Mouse (Mus musculus): ENCODE measurements around the gene Nrip2.

DNA sequence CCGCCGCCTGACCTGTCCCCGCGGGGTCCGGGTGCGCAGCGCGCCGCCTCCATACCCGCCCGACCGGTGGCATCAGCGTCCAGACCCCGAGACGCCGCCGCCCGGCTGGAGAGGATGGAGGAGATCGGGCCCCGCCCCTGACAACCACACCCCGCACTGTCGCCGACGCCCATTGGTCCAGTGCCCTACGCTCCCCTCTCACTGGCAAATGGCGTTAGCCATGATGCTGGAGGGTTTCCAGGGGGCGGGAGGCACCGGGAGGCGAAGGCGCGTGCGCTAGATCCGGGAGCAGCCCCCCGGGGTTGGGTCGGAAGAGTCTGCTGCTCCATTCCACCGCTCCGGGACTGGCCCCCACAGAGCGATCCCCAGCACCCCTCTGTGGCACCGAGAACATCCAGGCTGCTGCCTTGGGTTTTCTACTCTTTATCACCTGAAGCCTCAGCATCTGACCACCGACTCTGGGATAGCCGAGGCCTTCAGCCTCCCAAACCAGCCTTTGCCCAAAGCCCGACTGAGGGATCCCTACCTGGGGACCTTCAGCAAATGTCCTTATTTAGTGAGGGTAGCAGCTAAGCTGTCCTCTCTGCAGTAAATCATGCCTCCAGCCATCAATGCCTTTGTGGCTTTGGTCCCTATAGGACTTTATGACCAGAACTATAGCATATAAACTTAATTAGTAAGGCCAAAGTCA lies 43.2 kb upstream of the Nrip2 start, which contains the start of gene Tulp3:
- TF ChIP-seq EP300 (IDR thresholded peaks at IDR 0.05; ENCODE audit: low read depth) (no peak), CTCF (IDR thresholded peaks at IDR 0.05; ENCODE audit: low read depth) (no peak)
